Mouse (Mus musculus) brain, embryonic 14.5 days (tissue): ENCODE data around the gene Smurf1.

Source experiments
- CTCF ChIP-seq: fragments of 200-500 bp; IDR thresholded peaks from 2 replicates; pipeline ENCODE4 v1.5.1; 2012; ENCODE audit warnings: inconsistent platforms, mild to moderate bottlenecking, moderate library complexity, borderline replicate concordance; ENCODE audit not compliant: insufficient read depth, insufficient read length; ENCODE audit errors: extremely low read depth
- POLR2A ChIP-seq: fragments of 200-500 bp; IDR thresholded peaks from 2 replicates; pipeline ENCODE4 v1.6.1; 2012; ENCODE audit warnings: mild to moderate bottlenecking, inconsistent platforms, borderline replicate concordance; ENCODE audit not compliant: poor library complexity, insufficient read depth, insufficient read length, severe bottlenecking; ENCODE audit errors: extremely low read depth

GRCm38 (mm10) chr5:144869466-144869865 lies 96.2 kb downstream of the Smurf1 start:
- TF ChIP-seq POLR2A = no peak
- TF ChIP-seq CTCF = no peak
